Mouse (Mus musculus) heart, embryonic 10.5 days (tissue): ENCODE results near the gene Prss32. TPM values are rescaled to one million over a fixed set of nuclear protein-coding genes. Genes with fewer than 3 reads are reported as not detected.

Experiments
- microRNA-seq: library from miRNA; unstranded; fragments of <30 nt; microRNA quantifications from one replicate; pipeline ENCODE4, GENCODE M21; 2017
- polyA plus RNA-seq: library from polyadenylated mRNA; unstranded; fragments of >200 nt; fragmentation: Nextera tagmentation; extraction: Ambion mirVana; gene quantifications from 2 replicates; pipeline ENCODE4 v1.2.1, GENCODE M21; 2016

The Prss32 gene
- polyA plus RNA-seq, 1 experiment from 2014 or later = not detected

Small RNAs within 50 kb of the gene (microRNA-seq; reads per million reads assigned to microRNA genes)
- gene Mir5125 = 2.0 reads per million

Other genes starting within 250 kb of the Prss32 start
- gene Zfp13, start 244.4 kb upstream of the Prss32 start, polyA plus RNA-seq = 12.0 and 15.4 TPM in 2 replicates
- 0.10 and 0.21 TPM in 2 replicates for gene Zscan10, start 243.0 kb upstream of the Prss32 start, polyA plus RNA-seq
- 0.39 and 0.43 TPM in 2 replicates for gene Mmp25, start 198.6 kb upstream of the Prss32 start, polyA plus RNA-seq
- gene Bicdl2, start 183.3 kb upstream of the Prss32 start, polyA plus RNA-seq = 0.28 and 0.40 TPM in 2 replicates
- gene Hcfc1r1, start 170.3 kb upstream of the Prss32 start, polyA plus RNA-seq = 152 and 305 TPM in 2 replicates
- 60.1 and 63.7 TPM in 2 replicates for gene Thoc6, start 170.0 kb upstream of the Prss32 start, polyA plus RNA-seq
- gene Tnfrsf12a, start 166.4 kb upstream of the Prss32 start, polyA plus RNA-seq = 35.4 and 72.4 TPM in 2 replicates
- 7.0 and 33.4 TPM in 2 replicates for gene Cldn6, start 164.6 kb upstream of the Prss32 start, polyA plus RNA-seq
- gene Cldn9, start 159.8 kb upstream of the Prss32 start, polyA plus RNA-seq = 0.76 and 2.4 TPM in 2 replicates
- gene 1520401A03Rik, start 121.1 kb upstream of the Prss32 start, polyA plus RNA-seq = not detected in 2 replicates
- 46.5 and 53.2 TPM in 2 replicates for gene Pkmyt1, start 117.5 kb upstream of the Prss32 start, polyA plus RNA-seq
- gene Paqr4, start 103.0 kb upstream of the Prss32 start, polyA plus RNA-seq = 8.7 and 9.3 TPM in 2 replicates
- 0.43 and 1.9 TPM in 2 replicates for gene Kremen2, start 98.0 kb upstream of the Prss32 start, polyA plus RNA-seq
- 97.9 and 117 TPM in 2 replicates for gene Flywch1, start 72.3 kb upstream of the Prss32 start, polyA plus RNA-seq
- gene Flywch2, start 57.8 kb upstream of the Prss32 start, polyA plus RNA-seq = 9.0 and 20.3 TPM in 2 replicates
- gene Srrm2, start 53.3 kb upstream of the Prss32 start, polyA plus RNA-seq = 342 and 505 TPM in 2 replicates
- 907 and 984 TPM in 2 replicates for gene Elob, start 14.7 kb upstream of the Prss32 start, polyA plus RNA-seq
- not detected in 2 replicates for gene Prss33, start 7.8 kb upstream of the Prss32 start, polyA plus RNA-seq
- gene Prss41, start 317 bp downstream of the Prss32 start, polyA plus RNA-seq = 0.41 and 1.5 TPM in 2 replicates
- not detected in 2 replicates for gene Prss21, start 24.2 kb downstream of the Prss32 start, polyA plus RNA-seq
- gene Dcpp1, start 37.0 kb downstream of the Prss32 start, polyA plus RNA-seq = not detected in 2 replicates
- not detected in 2 replicates for gene Dcpp2, start 37.0 kb downstream of the Prss32 start, polyA plus RNA-seq
- not detected in 2 replicates for gene Dcpp3, start 73.6 kb downstream of the Prss32 start, polyA plus RNA-seq
- gene Sbp, start 97.8 kb downstream of the Prss32 start, polyA plus RNA-seq = 0.21 TPM in 1 of 2 replicates, not detected in the other
- gene Sbpl, start 111.4 kb downstream of the Prss32 start, polyA plus RNA-seq = not detected in 2 replicates
- gene Prss30, start 136.7 kb downstream of the Prss32 start, polyA plus RNA-seq = 0.18 TPM in 1 of 2 replicates, not detected in the other
- gene Prss22, start 154.2 kb downstream of the Prss32 start, polyA plus RNA-seq = 0.25 and 1.2 TPM in 2 replicates
- gene Prss27, start 194.3 kb downstream of the Prss32 start, polyA plus RNA-seq = 0.38 and 1.2 TPM in 2 replicates
- gene Kctd5, start 229.6 kb downstream of the Prss32 start, polyA plus RNA-seq = 55.2 and 71.8 TPM in 2 replicates